Mouse (Mus musculus): ENCODE results near the gene Pcnt.

The Pcnt gene

GRCm38 (mm10) chr10:76316194-76316593 lies 126.4 kb downstream of the Pcnt start:
- DNase-seq (ENCODE audit: low spot score in 2 of 2), result no peak

- no peak for DNase-seq (ENCODE audit: low spot score in 2 of 2)
These were observed 135.8 kb downstream of the Pcnt start for GRCm38 (mm10) chr10:76306738-76307137.

Measured in frontal cortex, postnatal 14 days (tissue).